Mouse (Mus musculus): ENCODE results near the gene Snurf. TPM values are rescaled to one million over a fixed set of nuclear protein-coding genes. Genes with fewer than 3 reads are reported as not detected.

Gene Snurf
- total RNA-seq (2022), result 100 to 1,000 TPM; 276 to 345 (median 292) TPM

- DNase-seq (ENCODE audit: low spot score), result peak; percentile 53
Observed at GRCm38 (mm10) chr7:60004606-60005330, at the start of gene Snurf, which contains the start of gene Gm38393. Snurf (minus strand) TSS chr7:60005049. Gm38393 (minus strand) TSS chr7:60005064.

GRCm38 (mm10) chr7:60047481-60048201 lies 42.8 kb upstream of the Snurf start:
- no peak for DNase-seq (ENCODE audit: low spot score)

- DNase-seq (ENCODE audit: low spot score), result no peak
Observed at GRCm38 (mm10) chr7:60013186-60013585, 8.3 kb upstream of the Snurf start.

- DNase-seq (ENCODE audit: low spot score), result no peak
Observed at GRCm38 (mm10) chr7:60007727-60008360, 3.0 kb upstream of the Snurf start.

GRCm38 (mm10) chr7:60006262-60006661 lies 1.4 kb upstream of the Snurf start:
- DNase-seq (ENCODE audit: low spot score), result no peak

- DNase-seq (ENCODE audit: low spot score), result no peak
Observed at GRCm38 (mm10) chr7:60003921-60004605, 786 bp downstream of the Snurf start.

GRCm38 (mm10) chr7:60003006-60003865 lies 1.6 kb downstream of the Snurf start:
- DNase-seq (ENCODE audit: low spot score), result no peak

GRCm38 (mm10) chr7:59978646-59979045 lies 26.2 kb downstream of the Snurf start:
- no peak for DNase-seq (ENCODE audit: low spot score)

Other genes with a start within 250 kb of the Snurf start
- 1 to 10 TPM; 2.0 to 4.1 (median 2.8) TPM for gene Gm38393, start within 50 bp of the Snurf start, total RNA-seq (2022)
- 100 to 1,000 TPM in 2 of 4 experiments, 10 to 100 TPM in 2; 98.8 to 105 (median 100) TPM for gene Snrpn, start 135.2 kb upstream of the Snurf start, total RNA-seq (2022)